Mouse (Mus musculus): ENCODE results near the gene Usp5. TPM values are rescaled to one million over a fixed set of nuclear protein-coding genes. Genes with fewer than 3 reads are reported as not detected.
A peak's percentile ranks its signal among the peaks of the same experiment; 100 is the strongest.
"Not testable (repeated sequence)": the region's sequence is repeated elsewhere in the genome, so short reads cannot be mapped to it uniquely, and the experiment has no call there.

Gene Usp5
- polyA plus RNA-seq, 1 experiment from 2014 or later: 94.1 TPM

GRCm38 (mm10) chr6:124814858-124815774, 14.2 kb downstream of the Usp5 start:
- 73% methylated on average over 9 of the region's 9 CpGs for WGBS (ENCODE audit: insufficient replicate concordance)
- Histone ChIP-seq H3K9ac (no peak overlapping the region), H3K27ac (0 out of 2 replicates have a peak overlapping the region, but pooled peaks have one; percentile 22), H3K9me3 (replicated peaks) (no peaks in the 10 kb centered on the region), H3K4me1 (peaks cover 47% of the 10 kb centered on the region), H3K27me3 (replicated peaks) (no peaks in the 10 kb centered on the region), H3K36me3 (peaks cover 80% of the 10 kb centered on the region), H3K4me2 (peak overlapping the region; percentile 94), H3K4me3 (no peak overlapping the region)
- no peak for ATAC-seq

GRCm38 (mm10) chr6:124814448-124814847, 14.8 kb downstream of the Usp5 start:
- Histone ChIP-seq H3K27ac (peak overlapping the region; percentile 34; the same call in 1 of the 2 replicates), H3K4me3 (peak overlapping the region; percentile 85), H3K36me3 (peaks cover 77% of the 10 kb centered on the region), H3K4me2 (peak overlapping the region; percentile 94), H3K9me3 (replicated peaks) (no peaks in the 10 kb centered on the region), H3K4me1 (peaks cover 53% of the 10 kb centered on the region), H3K27me3 (replicated peaks) (no peaks in the 10 kb centered on the region), H3K9ac (peak overlapping the region; percentile 90)
- 34% methylated on average over 8 of the region's 8 CpGs for WGBS (ENCODE audit: insufficient replicate concordance)
- peak; percentile 8; the same call in 1 of the 2 replicates for ATAC-seq

- peak within 1 kb of the TSS; percentile 90 for H3K9ac ChIP-seq
- peaks cover 58% of the 10 kb centered on the region for H3K4me1 ChIP-seq
- peak within 1 kb of the TSS; percentile 91 for H3K27ac ChIP-seq
- H3K4me3 ChIP-seq: peak within 1 kb of the TSS; percentile 85
- ATAC-seq: peak; percentile 84
- under 1% methylated on average over 22 of the region's 22 CpGs for WGBS (ENCODE audit: insufficient replicate concordance)
- H3K9me3 ChIP-seq (replicated peaks): no peaks in the 10 kb centered on the region
- H3K4me2 ChIP-seq: peak within 1 kb of the TSS; percentile 94
- no peaks in the 10 kb centered on the region for H3K27me3 ChIP-seq (replicated peaks)
- peaks cover 72% of the 10 kb centered on the region for H3K36me3 ChIP-seq
Observed at GRCm38 (mm10) chr6:124813933-124814332, 15.4 kb downstream of the Usp5 start, which contains the start of gene Tpi1. Gene Tpi1, minus strand, starts transcription at chr6:124814296.

- peaks cover 68% of the 10 kb centered on the region for H3K36me3 ChIP-seq
- H3K4me2 ChIP-seq: peak overlapping the region; percentile 94
- H3K27me3 ChIP-seq (replicated peaks): no peaks in the 10 kb centered on the region
- ATAC-seq: peak; percentile 61
- H3K4me1 ChIP-seq: peaks cover 58% of the 10 kb centered on the region
- under 1% methylated on average over 18 of the region's 18 CpGs for WGBS (ENCODE audit: insufficient replicate concordance)
- peak overlapping the region; percentile 90 for H3K9ac ChIP-seq
- H3K9me3 ChIP-seq (replicated peaks): no peaks in the 10 kb centered on the region
- peak overlapping the region; percentile 85 for H3K4me3 ChIP-seq
- H3K27ac ChIP-seq: peak overlapping the region; percentile 91
Observed at GRCm38 (mm10) chr6:124813496-124813895, 15.8 kb downstream of the Usp5 start.

DNA sequence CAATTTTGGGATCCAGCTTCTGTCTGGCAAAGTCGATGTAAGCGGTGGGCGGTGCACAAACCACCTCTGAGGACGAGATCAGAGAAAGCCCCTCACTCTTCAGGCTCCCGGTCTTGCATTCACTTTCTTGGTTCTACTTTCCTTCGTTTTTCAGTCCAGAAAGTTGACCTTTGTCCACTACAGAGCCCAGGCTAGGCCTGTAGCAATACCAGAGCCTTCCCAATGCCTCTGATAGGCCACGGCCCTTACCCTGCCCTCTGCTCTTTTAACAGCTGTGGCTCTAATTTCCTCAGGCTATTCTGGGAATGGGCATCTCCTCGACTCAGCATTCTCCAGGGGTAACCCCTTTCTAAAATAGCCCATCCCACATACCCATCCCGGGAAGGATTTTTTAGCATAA, 16.4 kb downstream of the Usp5 start:
- Histone ChIP-seq H3K9me3 (replicated peaks) (no peaks in the 10 kb centered on the region), H3K4me3 (peak overlapping the region; percentile 85), H3K4me1 (peaks cover 65% of the 10 kb centered on the region), H3K4me2 (peak overlapping the region; percentile 94), H3K36me3 (peaks cover 61% of the 10 kb centered on the region), H3K9ac (peak overlapping the region; percentile 90), H3K27ac (peak overlapping the region; percentile 91), H3K27me3 (replicated peaks) (no peaks in the 10 kb centered on the region)
- ATAC-seq: no peak
- WGBS (ENCODE audit: insufficient replicate concordance): 24% methylated on average over 9 of the region's 9 CpGs

- H3K27me3 ChIP-seq (replicated peaks): no peaks in the 10 kb centered on the region
- no peak for ATAC-seq
- peak overlapping the region; percentile 90 for H3K9ac ChIP-seq
- H3K4me2 ChIP-seq: peak overlapping the region; percentile 94
- peak overlapping the region; percentile 85 for H3K4me3 ChIP-seq
- WGBS (ENCODE audit: insufficient replicate concordance): 74% methylated on average over 24 of the region's 24 CpGs
- H3K4me1 ChIP-seq: peaks cover 73% of the 10 kb centered on the region
- H3K27ac ChIP-seq: peak overlapping the region; percentile 91
- H3K9me3 ChIP-seq (replicated peaks): no peaks in the 10 kb centered on the region
- peaks cover 52% of the 10 kb centered on the region for H3K36me3 ChIP-seq
Observed at GRCm38 (mm10) chr6:124811701-124812560, 17.4 kb downstream of the Usp5 start.

GRCm38 (mm10) chr6:124811403-124811665, 17.9 kb downstream of the Usp5 start:
- no peak for ATAC-seq
- H3K27me3 ChIP-seq (replicated peaks): no peaks in the 10 kb centered on the region
- H3K4me2 ChIP-seq: peak overlapping the region; percentile 94; the same call in 1 of the 2 replicates
- H3K27ac ChIP-seq: peak overlapping the region; percentile 91
- H3K9ac ChIP-seq: no peak overlapping the region; the same call in 1 of the 2 replicates
- peaks cover 79% of the 10 kb centered on the region for H3K4me1 ChIP-seq
- H3K9me3 ChIP-seq (replicated peaks): no peaks in the 10 kb centered on the region
- H3K36me3 ChIP-seq: peaks cover 46% of the 10 kb centered on the region
- H3K4me3 ChIP-seq: no peak overlapping the region
- WGBS (ENCODE audit: insufficient replicate concordance): 80% methylated on average over 4 of the region's 4 CpGs

- H3K36me3 ChIP-seq: peaks cover 41% of the 10 kb centered on the region
- not testable (repeated sequence) for ATAC-seq; H3K9me3 ChIP-seq (replicated peaks); H3K27me3 ChIP-seq (replicated peaks)
- WGBS (ENCODE audit: insufficient replicate concordance): 76% methylated on average over 11 of the region's 11 CpGs
- peak overlapping the region; percentile 84; the same call in 1 of the 2 replicates for H3K9ac ChIP-seq
- H3K4me2 ChIP-seq: peak overlapping the region; percentile 93
- H3K4me1 ChIP-seq: peaks cover 85% of the 10 kb centered on the region
- H3K4me3 ChIP-seq: peak overlapping the region; percentile 72; the same call in 1 of the 2 replicates
- peak overlapping the region; percentile 95 for H3K27ac ChIP-seq
Observed at GRCm38 (mm10) chr6:124810566-124811402, 18.5 kb downstream of the Usp5 start.

DNA sequence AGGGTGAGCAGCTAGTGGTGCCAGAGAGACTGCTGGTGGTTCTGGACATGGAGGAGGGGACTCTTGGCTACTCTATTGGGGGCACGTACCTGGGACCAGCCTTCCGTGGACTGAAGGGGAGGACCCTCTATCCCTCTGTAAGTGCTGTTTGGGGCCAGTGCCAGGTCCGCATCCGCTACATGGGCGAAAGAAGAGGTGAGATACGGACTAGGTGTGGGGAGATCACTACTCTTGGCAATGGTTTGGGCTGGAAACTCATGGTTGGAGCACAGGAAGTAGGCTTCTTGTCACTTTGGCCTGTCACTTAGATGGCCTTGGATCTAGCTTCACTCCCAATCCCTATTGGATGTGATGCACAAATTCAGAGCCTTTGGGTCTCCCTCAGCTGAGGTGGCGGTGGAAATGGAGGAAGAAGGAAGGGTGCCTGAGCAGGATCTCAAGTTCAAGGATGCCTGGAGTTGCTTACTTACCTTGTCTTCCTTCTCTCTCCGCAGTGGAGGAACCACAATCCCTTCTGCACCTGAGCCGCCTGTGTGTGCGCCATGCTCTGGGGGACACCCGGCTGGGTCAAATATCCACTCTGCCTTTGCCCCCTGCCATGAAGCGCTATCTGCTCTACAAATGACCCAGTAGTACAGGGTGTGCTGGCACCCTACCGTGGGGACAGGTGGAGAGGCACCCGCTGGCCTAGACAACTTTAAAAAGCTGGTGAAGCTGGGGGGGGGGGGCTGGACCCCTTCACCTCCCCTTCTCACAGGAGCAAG, 19.3 kb downstream of the Usp5 start:
- WGBS (ENCODE audit: insufficient replicate concordance): 41% methylated on average over 14 of the region's 14 CpGs
- H3K4me2 ChIP-seq: peak overlapping the region; percentile 93

GRCm38 (mm10) chr6:124809052-124809774, 20.1 kb downstream of the Usp5 start:
- Histone ChIP-seq H3K36me3 (peaks cover 32% of the 10 kb centered on the region), H3K4me3 (peak overlapping the region; percentile 72), H3K9ac (peak overlapping the region; percentile 84), H3K9me3 (replicated peaks) (no peaks in the 10 kb centered on the region), H3K4me2 (peak overlapping the region; percentile 93), H3K4me1 (peaks cover 86% of the 10 kb centered on the region), H3K27ac (peak overlapping the region; percentile 95), H3K27me3 (replicated peaks) (no peaks in the 10 kb centered on the region)
- WGBS (ENCODE audit: insufficient replicate concordance): under 1% methylated on average over 35 of the region's 35 CpGs
- peak; percentile 48 for ATAC-seq

More for the DNA sequence above, 19.3 kb downstream of the Usp5 start:
- Histone ChIP-seq H3K36me3 (peaks cover 33% of the 10 kb centered on the region), H3K4me1 (peaks cover 86% of the 10 kb centered on the region), H3K9ac (peak overlapping the region; percentile 84), H3K9me3 (replicated peaks) (no peaks in the 10 kb centered on the region), H3K4me3 (peak overlapping the region; percentile 72), H3K27me3 (replicated peaks) (no peaks in the 10 kb centered on the region), H3K27ac (peak overlapping the region; percentile 95)
- ATAC-seq: no peak

Data from liver, embryonic 12.5 days (tissue).